Mouse (Mus musculus): ENCODE results near the gene Kcna10.

Gene Kcna10

GRCm38 (mm10) chr3:107182756-107183155 lies at the start of gene Kcna10:
Kcna10 (plus strand) TSS chr3:107183056.
- DNase-seq (ENCODE audit: low spot score) = no peak

- no peak for DNase-seq (ENCODE audit: low spot score)
Observed at GRCm38 (mm10) chr3:107134457-107134856, 48.4 kb upstream of the Kcna10 start.

- DNase-seq (ENCODE audit: low spot score) = no peak
Observed at GRCm38 (mm10) chr3:107147126-107147525, 35.7 kb upstream of the Kcna10 start.

- DNase-seq (ENCODE audit: low spot score) = peak; percentile 37
Observed at GRCm38 (mm10) chr3:107149006-107149405, 33.9 kb upstream of the Kcna10 start.

GRCm38 (mm10) chr3:107150469-107150868 lies 32.4 kb upstream of the Kcna10 start:
- no peak for DNase-seq (ENCODE audit: low spot score)

GRCm38 (mm10) chr3:107150872-107151540 lies 31.9 kb upstream of the Kcna10 start:
- peak; percentile 32 for DNase-seq (ENCODE audit: low spot score)

- no peak for DNase-seq (ENCODE audit: low spot score)
Observed at GRCm38 (mm10) chr3:107153772-107154655, 28.8 kb upstream of the Kcna10 start.

GRCm38 (mm10) chr3:107158856-107159255 lies 24.0 kb upstream of the Kcna10 start:
- DNase-seq (ENCODE audit: low spot score) = peak; percentile 27

GRCm38 (mm10) chr3:107159418-107159817 lies 23.4 kb upstream of the Kcna10 start:
- DNase-seq (ENCODE audit: low spot score) = peak; percentile 48

GRCm38 (mm10) chr3:107159859-107160324 lies 23.0 kb upstream of the Kcna10 start:
- peak; percentile 40 for DNase-seq (ENCODE audit: low spot score)

GRCm38 (mm10) chr3:107162741-107163140 lies 20.1 kb upstream of the Kcna10 start:
- no peak for DNase-seq (ENCODE audit: low spot score)

GRCm38 (mm10) chr3:107169552-107169951 lies 13.3 kb upstream of the Kcna10 start:
- DNase-seq (ENCODE audit: low spot score) = peak; percentile 17

GRCm38 (mm10) chr3:107171964-107172363 lies 10.9 kb upstream of the Kcna10 start:
- no peak for DNase-seq (ENCODE audit: low spot score)

- no peak for DNase-seq (ENCODE audit: low spot score)
Observed at GRCm38 (mm10) chr3:107172556-107172955, 10.3 kb upstream of the Kcna10 start.

GRCm38 (mm10) chr3:107175486-107175885 lies 7.4 kb upstream of the Kcna10 start:
- peak; percentile 28 for DNase-seq (ENCODE audit: low spot score)

GRCm38 (mm10) chr3:107176501-107176900 lies 6.4 kb upstream of the Kcna10 start:
- DNase-seq (ENCODE audit: low spot score) = no peak

- DNase-seq (ENCODE audit: low spot score) = no peak
Observed at GRCm38 (mm10) chr3:107180860-107181259, 2.0 kb upstream of the Kcna10 start.

GRCm38 (mm10) chr3:107183178-107183577 lies 322 bp downstream of the Kcna10 start:
- peak; percentile 42 for DNase-seq (ENCODE audit: low spot score)

- DNase-seq (ENCODE audit: low spot score) = no peak
Observed at GRCm38 (mm10) chr3:107185597-107185996, 2.7 kb downstream of the Kcna10 start.

GRCm38 (mm10) chr3:107187022-107187421 lies 4.2 kb downstream of the Kcna10 start:
- no peak for DNase-seq (ENCODE audit: low spot score)

GRCm38 (mm10) chr3:107188226-107188899 lies 5.5 kb downstream of the Kcna10 start:
- DNase-seq (ENCODE audit: low spot score) = peak; percentile 77
